Mouse (Mus musculus) liver, embryonic 16.5 days (tissue): Measurements from ENCODE around the gene Reep1. TPM values are rescaled to one million over a fixed set of nuclear protein-coding genes. Genes with fewer than 3 reads are reported as not detected.
A peak's percentile ranks its signal among the peaks of the same experiment; 100 is the strongest.

Source experiments
- ATAC-seq: fragments of 200-750 bp; cut with Nextera tagmentation; 2 replicates; pipeline ENCODE4 v1.8.0; 2017; ENCODE audit warnings: low read depth, mild to moderate bottlenecking, moderate number of reproducible peaks, moderate library complexity
- H3K27ac ChIP-seq: fragments of 300-500 bp; sonication (generic); 2 replicates; pipeline ENCODE4 v1.5.1; 2014; ENCODE audit warnings: mild to moderate bottlenecking, low read length
- H3K27me3 ChIP-seq: fragments of 300-500 bp; sonication (generic); 2 replicates; pipeline ENCODE4 v1.6.1; 2014; ENCODE audit warnings: low read depth, low read length, mixed read lengths; ENCODE audit not compliant: control insufficient read depth, insufficient read depth
- H3K36me3 ChIP-seq: fragments of 300-500 bp; sonication (generic); 2 replicates; pipeline ENCODE4 v1.6.1; 2014; ENCODE audit warnings: mild to moderate bottlenecking; ENCODE audit not compliant: control insufficient read depth, insufficient read depth
- H3K4me1 ChIP-seq: fragments of 300-500 bp; sonication (generic); 2 replicates; pipeline ENCODE4 v1.6.1; 2014; ENCODE audit warnings: low read depth, low read length, mixed read lengths; ENCODE audit not compliant: control insufficient read depth
- H3K4me2 ChIP-seq: fragments of 300-500 bp; sonication (generic); 2 replicates; pipeline ENCODE4 v1.6.1; 2014; ENCODE audit warnings: low read depth, low read length, mixed read lengths
- H3K4me3 ChIP-seq: fragments of 300-500 bp; sonication (generic); 2 replicates; pipeline ENCODE4 v1.5.1; 2014; ENCODE audit warnings: low read depth, mild to moderate bottlenecking, low read length
- H3K9ac ChIP-seq: fragments of 300-500 bp; sonication (generic); 2 replicates; pipeline ENCODE4 v1.6.1; 2014; ENCODE audit warnings: low read depth, low read length
- H3K9me3 ChIP-seq: fragments of 300-500 bp; sonication (generic); replicated peaks from 2 replicates; pipeline ENCODE4 v1.6.1; 2016; ENCODE audit warnings: low read length; ENCODE audit not compliant: control insufficient read depth
- WGBS: fragments of 180-500 bp; shearing (Covaris S2); extraction: QIAGEN DNeasy Blood & Tissue Kit; methylation state at CpG from one replicate; pipeline ENCODE4 v1.1.7; 2014; ENCODE audit not compliant: insufficient replicate concordance; 5-methylcytosine and 5-hydroxymethylcytosine counted together
- polyA plus RNA-seq: library from polyadenylated mRNA; unstranded; fragments of >200 nt; fragmentation: Nextera tagmentation; extraction: Ambion mirVana; gene quantifications from 2 replicates; pipeline ENCODE4 v1.2.1, GENCODE M21; 2015

The Reep1 gene
- 3.2 and 3.4 TPM in 2 replicates for polyA plus RNA-seq

DNA sequence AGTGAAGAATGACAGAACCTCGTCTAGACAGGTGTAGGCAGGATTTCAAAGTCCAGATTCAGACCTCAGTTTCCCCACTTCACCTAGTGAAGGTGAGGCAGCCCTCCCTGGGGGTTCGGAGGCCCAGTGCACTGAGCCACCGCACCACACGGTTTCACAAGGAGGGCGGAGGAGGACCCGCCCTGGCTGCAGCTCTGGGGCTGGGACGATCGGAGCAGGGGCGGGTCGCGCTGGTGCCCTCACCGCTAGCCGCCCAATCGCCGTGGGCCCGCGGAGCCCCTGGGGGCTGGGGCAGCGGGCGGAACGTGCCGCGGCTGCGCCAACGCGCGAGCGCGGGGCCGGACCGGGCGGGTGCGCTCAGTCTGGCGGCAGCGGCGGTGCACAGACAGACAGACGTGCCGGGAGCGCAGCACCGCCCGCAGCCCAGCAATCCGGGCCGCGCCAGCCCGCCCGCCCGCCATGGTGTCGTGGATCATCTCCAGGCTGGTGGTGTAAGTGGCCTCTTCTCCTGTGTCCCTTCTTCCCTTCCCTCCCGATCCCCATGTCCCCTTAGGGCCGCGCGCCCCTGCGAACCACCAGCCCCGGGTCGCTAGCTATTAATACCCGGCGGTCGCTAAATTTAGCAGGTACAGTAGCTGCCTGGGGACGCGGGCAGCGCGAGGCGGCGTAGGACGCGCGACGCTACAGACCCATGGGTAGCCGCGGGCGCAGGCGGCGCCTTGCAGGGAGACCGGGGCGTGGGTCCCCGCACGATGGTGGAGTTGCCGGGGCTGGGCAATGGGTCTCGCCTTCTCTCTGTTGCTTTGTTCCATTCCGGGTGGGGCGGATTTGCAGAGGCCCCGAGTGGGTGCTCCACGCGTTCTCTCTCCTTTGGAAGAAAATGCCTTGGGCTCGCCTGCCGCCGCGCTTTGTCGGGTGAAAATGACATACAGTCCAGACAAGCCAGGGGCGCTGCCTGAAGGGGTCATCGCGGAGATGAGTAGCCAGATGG is at the start of gene Reep1:
Reep1 (plus strand) TSS at position 51 of the 991 bp plus-strand sequence.
- Histone ChIP-seq H3K27ac (no peak within 1 kb of the TSS), H3K9ac (peak within 1 kb of the TSS; percentile 44), H3K36me3 (no peaks in the 10 kb centered on the region), H3K4me3 (peak within 1 kb of the TSS; percentile 58), H3K4me2 (peak within 1 kb of the TSS; percentile 76), H3K9me3 (no peaks in the 10 kb centered on the region), H3K4me1 (peaks cover 3% of the 10 kb centered on the region), H3K27me3 (peaks cover 33% of the 10 kb centered on the region)
- whole genome bisulfite sequencing, result under 1% methylated on average over 89 of the region's 91 CpGs
- ATAC-seq, result peak; percentile 91

DNA sequence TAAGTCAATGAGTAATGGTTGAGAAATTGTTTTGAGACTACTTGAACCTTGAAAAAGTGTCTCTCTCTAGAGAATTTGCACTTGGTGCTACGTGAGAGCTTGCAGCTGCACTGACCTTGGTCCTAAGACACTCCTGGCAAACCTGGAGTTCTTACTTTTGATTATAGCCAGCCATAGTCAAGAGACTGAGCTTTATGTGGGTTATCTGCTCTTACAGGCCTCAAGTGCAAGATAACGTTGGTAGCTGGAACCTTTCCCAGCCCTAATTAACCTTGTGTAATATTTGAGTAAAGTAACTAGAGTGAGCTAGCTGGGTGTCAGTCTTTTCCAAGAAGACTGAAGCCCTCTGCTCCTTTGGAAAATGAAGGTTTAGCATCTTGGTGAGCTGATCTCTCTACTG is 49.1 kb upstream of the Reep1 start:
- Histone ChIP-seq H3K9ac (no peak overlapping the region), H3K4me1 (peaks cover 27% of the 10 kb centered on the region), H3K36me3 (no peaks in the 10 kb centered on the region), H3K4me3 (no peak overlapping the region), H3K27me3 (no peaks in the 10 kb centered on the region), H3K9me3 (no peaks in the 10 kb centered on the region), H3K27ac (no peak overlapping the region), H3K4me2 (no peak overlapping the region)
- 0 out of 2 replicates have a peak, but pooled peaks have one; percentile 25 for ATAC-seq
- 16% methylated on average over 2 of the region's 2 CpGs for WGBS

- H3K36me3 ChIP-seq, result no peaks in the 10 kb centered on the region
- H3K4me2 ChIP-seq, result no peak overlapping the region
- H3K27me3 ChIP-seq, result no peaks in the 10 kb centered on the region
- WGBS, result 40% methylated on average over 1 of the region's 1 CpGs
- H3K4me3 ChIP-seq, result no peak overlapping the region
- ATAC-seq, result no peak
- H3K4me1 ChIP-seq, result peaks cover 16% of the 10 kb centered on the region
- no peak overlapping the region for H3K9ac ChIP-seq
- no peaks in the 10 kb centered on the region for H3K9me3 ChIP-seq
- H3K27ac ChIP-seq, result no peak overlapping the region
These were observed 42.9 kb upstream of the Reep1 start for GRCm38 (mm10) chr6:71664511-71664910.

DNA sequence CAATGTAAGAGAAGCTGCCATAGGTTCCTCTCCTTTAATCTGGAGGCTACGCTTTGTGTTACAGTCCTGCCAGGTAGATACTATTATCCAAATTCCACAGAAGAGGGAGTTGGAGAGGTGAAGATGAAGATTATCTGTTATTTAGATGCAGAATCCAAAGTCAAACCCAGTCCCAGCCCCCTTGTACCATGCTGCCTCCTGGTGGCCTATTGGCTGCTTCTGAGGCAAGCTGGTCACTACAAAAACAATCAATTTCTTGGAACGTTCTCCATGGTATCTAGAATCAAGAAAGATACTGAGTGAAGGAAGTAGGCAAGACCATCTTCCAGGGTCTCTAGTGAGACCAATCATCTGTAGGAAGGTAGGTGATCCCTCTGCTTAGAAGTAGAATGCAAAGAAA is 34.2 kb upstream of the Reep1 start:
- no peak overlapping the region for H3K4me3 ChIP-seq
- H3K27ac ChIP-seq, result no peak overlapping the region
- no peaks in the 10 kb centered on the region for H3K4me1 ChIP-seq
- H3K36me3 ChIP-seq, result no peaks in the 10 kb centered on the region
- H3K4me2 ChIP-seq, result no peak overlapping the region
- no peaks in the 10 kb centered on the region for H3K27me3 ChIP-seq
- 48% methylated on average over 2 of the region's 2 CpGs for WGBS
- no peak for ATAC-seq
- H3K9ac ChIP-seq, result no peak overlapping the region
- H3K9me3 ChIP-seq, result no peaks in the 10 kb centered on the region

- Histone ChIP-seq H3K27me3 (no peaks in the 10 kb centered on the region), H3K4me1 (no peaks in the 10 kb centered on the region), H3K36me3 (no peaks in the 10 kb centered on the region), H3K27ac (no peak overlapping the region), H3K4me2 (no peak overlapping the region), H3K9ac (no peak overlapping the region), H3K4me3 (no peak overlapping the region), H3K9me3 (no peaks in the 10 kb centered on the region)
- 59% methylated on average over 7 of the region's 7 CpGs for WGBS
- ATAC-seq, result no peak
These were observed 28.5 kb upstream of the Reep1 start for GRCm38 (mm10) chr6:71678891-71679290.

- Histone ChIP-seq H3K36me3 (no peaks in the 10 kb centered on the region), H3K4me2 (no peak overlapping the region), H3K9ac (no peak overlapping the region), H3K4me3 (no peak overlapping the region), H3K4me1 (no peaks in the 10 kb centered on the region), H3K27ac (no peak overlapping the region), H3K27me3 (no peaks in the 10 kb centered on the region), H3K9me3 (no peaks in the 10 kb centered on the region)
- ATAC-seq, result no peak
- WGBS, result 75% methylated on average over 2 of the region's 2 CpGs
These were observed 12.2 kb upstream of the Reep1 start for GRCm38 (mm10) chr6:71695150-71695549.

GRCm38 (mm10) chr6:71695599-71695998 is 11.8 kb upstream of the Reep1 start:
- Histone ChIP-seq H3K4me2 (no peak overlapping the region), H3K9me3 (no peaks in the 10 kb centered on the region), H3K27me3 (no peaks in the 10 kb centered on the region), H3K4me1 (no peaks in the 10 kb centered on the region), H3K27ac (no peak overlapping the region), H3K9ac (no peak overlapping the region), H3K36me3 (no peaks in the 10 kb centered on the region), H3K4me3 (no peak overlapping the region)
- no peak for ATAC-seq
- 79% methylated on average over 3 of the region's 3 CpGs for WGBS

- H3K36me3 ChIP-seq, result no peaks in the 10 kb centered on the region
- no peak overlapping the region for H3K4me2 ChIP-seq
- H3K27ac ChIP-seq, result no peak overlapping the region
- H3K27me3 ChIP-seq, result peaks cover 33% of the 10 kb centered on the region
- ATAC-seq, result no peak
- peaks cover 3% of the 10 kb centered on the region for H3K4me1 ChIP-seq
- H3K9ac ChIP-seq, result no peak overlapping the region
- no peaks in the 10 kb centered on the region for H3K9me3 ChIP-seq
- H3K4me3 ChIP-seq, result no peak overlapping the region
- WGBS, result 66% methylated on average over 12 of the region's 12 CpGs
These were observed 490 bp upstream of the Reep1 start for GRCm38 (mm10) chr6:71706871-71707270.

DNA sequence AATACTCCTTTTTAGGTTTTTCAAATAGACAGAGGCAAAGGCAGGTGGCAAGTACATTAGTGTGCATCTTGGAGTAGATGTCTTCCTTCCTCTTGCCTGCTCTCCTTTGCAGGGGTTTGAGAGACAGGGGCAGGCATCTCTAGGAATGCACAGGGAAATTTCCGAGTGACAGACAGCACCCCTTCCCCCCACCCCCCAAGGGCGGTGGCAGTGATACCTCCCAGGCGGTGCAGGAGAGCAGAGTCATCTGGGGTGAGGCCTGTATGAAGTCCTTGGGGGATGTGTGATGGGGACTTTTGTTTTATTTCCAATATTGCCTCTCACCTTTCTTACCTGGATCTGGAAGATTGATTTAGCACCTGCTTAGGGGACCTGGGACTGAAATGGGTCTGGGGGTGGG is 1.2 kb downstream of the Reep1 start:
- Histone ChIP-seq H3K27ac (no peak overlapping the region), H3K4me2 (peak overlapping the region; percentile 76), H3K36me3 (no peaks in the 10 kb centered on the region), H3K4me3 (peak overlapping the region; percentile 58), H3K4me1 (peaks cover 3% of the 10 kb centered on the region), H3K27me3 (peaks cover 33% of the 10 kb centered on the region), H3K9ac (no peak overlapping the region; the same call in 1 of the 2 replicates), H3K9me3 (no peaks in the 10 kb centered on the region)
- 5% methylated on average over 3 of the region's 3 CpGs for WGBS
- ATAC-seq, result no peak
